Mouse (Mus musculus) embryonic fibroblast, embryonic 13.5 days (primary cell): ENCODE measurements at regions not wholly inside any gene's neighbourhood (a gene's known extent, or its start where the extent isn't known, plus 50 kb on each side); places are given as distances from the start of the nearest gene placed in this dataset.

ENCODE experiments used
- H3K27ac ChIP-seq: 2 replicates; pipeline ENCODE4 v1.5.1; 2012; ENCODE audit warnings: low read length, control low read depth, inconsistent platforms; ENCODE audit not compliant: insufficient read depth
- H3K4me1 ChIP-seq: 2 replicates; pipeline ENCODE4 v1.6.1; 2011; ENCODE audit warnings: low read length; ENCODE audit not compliant: control insufficient read depth, insufficient read depth
- H3K4me3 ChIP-seq: 2 replicates; pipeline ENCODE4 v1.5.1; 2011; ENCODE audit warnings: mild to moderate bottlenecking, control low read depth, low read length; ENCODE audit not compliant: insufficient read depth
- CTCF ChIP-seq: IDR thresholded peaks from 2 replicates; pipeline ENCODE4 v1.5.1; 2011; ENCODE audit warnings: mild to moderate bottlenecking, control low read depth, low read length, moderate library complexity, borderline replicate concordance; ENCODE audit not compliant: insufficient read depth
- POLR2A ChIP-seq: IDR thresholded peaks from 2 replicates; pipeline ENCODE4 v1.6.1; 2011; ENCODE audit warnings: low read depth, mild to moderate bottlenecking, control low read depth, low read length, moderate library complexity

DNA sequence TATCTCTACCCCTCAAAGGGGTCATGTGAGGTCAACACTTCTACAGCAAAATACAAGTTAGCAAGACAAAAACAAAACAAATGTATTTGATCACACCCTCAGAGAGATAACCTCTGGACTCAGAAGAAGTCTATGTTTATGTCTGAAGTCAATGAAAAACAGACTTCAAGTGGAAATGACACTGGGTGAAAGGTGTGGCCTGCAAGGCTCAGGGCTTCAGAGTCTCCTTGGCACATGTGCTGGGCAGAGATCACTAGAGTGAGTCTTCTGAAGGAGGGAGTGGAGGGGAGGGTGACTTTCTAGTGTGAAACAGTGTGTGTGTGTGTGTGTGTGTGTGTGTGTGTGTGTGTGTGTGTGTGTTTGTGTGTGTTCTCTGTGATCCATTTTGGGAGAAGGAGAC is 68.2 kb downstream of the Il12a start:
- no peaks in the 10 kb centered on the region for H3K4me1 ChIP-seq
- TF ChIP-seq CTCF (no peak), POLR2A (no peak)
- no peak overlapping the region for H3K27ac ChIP-seq
- H3K4me3 ChIP-seq, result no peak overlapping the region

DNA sequence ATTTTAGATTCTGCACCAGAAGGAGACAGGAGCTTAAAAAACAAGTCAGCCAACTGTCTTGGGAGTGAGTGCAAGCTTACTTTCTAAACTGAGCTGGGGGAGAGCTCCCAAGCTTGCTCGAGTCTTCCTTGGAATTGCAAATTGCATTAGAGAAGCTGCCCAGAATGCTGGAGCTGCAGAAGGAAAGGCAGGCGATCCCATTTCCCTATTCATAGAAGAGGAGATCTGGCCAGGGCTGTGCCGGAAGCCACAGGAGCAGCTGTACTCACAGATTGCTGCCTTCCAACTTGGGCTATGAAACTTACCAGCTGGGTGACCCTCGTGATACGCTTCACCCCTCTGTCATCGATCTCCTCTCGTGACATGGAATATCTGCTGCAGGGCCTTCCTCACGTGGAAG is 68.9 kb downstream of the Il12a start:
- Histone ChIP-seq H3K4me1 (no peaks in the 10 kb centered on the region), H3K27ac (no peak overlapping the region), H3K4me3 (no peak overlapping the region)
- TF ChIP-seq POLR2A (no peak), CTCF (no peak)

DNA sequence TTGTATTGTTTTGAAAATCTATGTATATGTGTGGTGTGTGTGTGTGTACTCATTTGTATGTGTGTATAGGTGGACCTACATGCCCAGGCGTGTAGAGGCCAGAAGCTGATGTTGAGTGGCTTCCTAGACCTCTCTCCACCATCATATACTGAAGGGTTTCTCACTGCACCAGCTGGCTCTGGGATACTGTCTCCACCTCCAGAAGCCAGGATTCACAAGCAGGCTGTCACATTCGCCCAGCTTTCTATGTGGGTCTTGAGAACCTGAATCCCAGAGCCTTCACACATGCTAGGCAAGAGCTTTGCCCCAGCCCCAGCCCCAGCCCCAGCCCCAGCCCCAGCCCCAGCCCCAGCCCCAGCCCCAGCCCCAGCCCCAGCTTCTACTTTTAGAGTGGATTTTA is 70.4 kb downstream of the Il12a start:
- H3K4me1 ChIP-seq, result peaks cover 6% of the 10 kb centered on the region; the same call in 1 of the 2 replicates
- H3K27ac ChIP-seq, result no peak overlapping the region
- TF ChIP-seq POLR2A (no peak), CTCF (no peak)
- no peak overlapping the region for H3K4me3 ChIP-seq

DNA sequence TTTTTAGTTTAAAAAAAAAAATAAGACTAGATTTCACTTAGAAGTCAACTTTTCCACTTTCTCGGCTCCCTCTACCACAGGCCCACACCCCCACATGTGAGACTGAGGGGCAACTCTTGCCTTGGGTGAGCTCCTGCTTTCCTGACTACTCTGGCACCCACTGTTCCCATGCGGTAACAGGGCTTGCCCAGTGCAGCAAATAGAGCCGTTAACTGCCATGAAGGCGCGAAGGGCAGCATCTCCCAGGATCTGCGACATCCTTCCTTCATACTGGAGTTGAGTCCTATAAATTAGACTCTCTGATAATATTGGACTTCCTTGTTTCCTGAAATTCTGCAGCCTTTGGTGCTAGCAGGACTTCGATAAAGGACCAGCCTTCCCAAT is 70.8 kb downstream of the Il12a start:
- Histone ChIP-seq H3K4me1 (peaks cover 6% of the 10 kb centered on the region; the same call in 1 of the 2 replicates), H3K4me3 (no peak overlapping the region), H3K27ac (no peak overlapping the region)
- no peak for TF ChIP-seq CTCF
- no peak for TF ChIP-seq POLR2A

DNA sequence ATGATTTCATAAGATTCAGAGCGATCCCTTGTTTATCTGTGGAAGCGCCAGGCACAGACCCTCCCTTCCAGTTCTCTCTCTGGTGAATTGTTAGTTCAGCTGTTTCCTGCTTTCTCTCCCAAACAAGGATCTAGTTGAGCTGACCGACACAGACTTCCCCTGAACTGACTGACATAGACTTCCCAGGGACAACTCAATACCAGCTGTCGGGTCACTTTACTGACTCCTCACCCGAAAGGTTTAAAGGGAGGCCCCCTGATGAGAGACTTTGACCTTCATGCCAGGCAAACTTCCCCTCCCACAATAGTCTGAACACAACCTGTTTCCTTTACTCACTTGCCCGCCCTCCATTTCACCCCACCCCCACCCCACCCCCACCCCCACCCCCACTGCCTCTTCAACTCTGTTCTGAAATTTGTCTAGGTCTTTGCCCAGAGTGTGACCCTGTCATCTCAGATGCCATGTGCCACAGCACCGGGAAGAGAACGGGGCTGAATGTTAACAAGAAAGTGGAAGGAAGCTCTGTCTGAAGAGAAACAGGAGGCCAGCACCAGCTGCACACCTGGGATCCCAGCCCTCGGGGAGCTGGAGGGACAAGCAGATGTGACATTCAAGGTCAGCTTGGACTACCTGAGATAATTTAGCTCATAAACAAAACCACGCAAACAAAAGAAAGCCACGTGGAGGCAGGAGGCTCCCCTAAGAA is 71.3 kb downstream of the Il12a start:
- Histone ChIP-seq H3K27ac (no peak overlapping the region), H3K4me1 (peaks cover 6% of the 10 kb centered on the region; the same call in 1 of the 2 replicates), H3K4me3 (no peak overlapping the region)
- TF ChIP-seq CTCF, result no peak
- TF ChIP-seq POLR2A, result no peak

DNA sequence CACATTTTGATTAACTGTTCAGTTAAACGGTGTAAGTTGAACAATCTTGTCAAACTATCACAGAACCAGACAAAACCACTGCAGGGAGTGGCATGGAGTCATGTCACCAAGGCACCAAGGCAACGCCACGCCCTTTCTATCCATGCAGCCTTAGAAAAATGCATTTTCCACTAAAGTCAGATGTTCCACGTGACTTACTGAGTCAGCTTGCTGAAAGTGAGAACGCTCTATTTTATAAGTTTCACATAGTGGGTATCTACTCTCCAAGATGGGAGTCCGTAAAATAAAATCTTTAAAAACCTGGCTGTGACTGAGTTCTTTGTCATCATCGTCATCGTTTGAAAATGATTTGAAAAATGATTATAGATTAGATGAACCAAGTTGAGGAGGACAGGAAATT is 72.5 kb downstream of the Il12a start:
- TF ChIP-seq POLR2A, result no peak
- no peak for TF ChIP-seq CTCF

DNA sequence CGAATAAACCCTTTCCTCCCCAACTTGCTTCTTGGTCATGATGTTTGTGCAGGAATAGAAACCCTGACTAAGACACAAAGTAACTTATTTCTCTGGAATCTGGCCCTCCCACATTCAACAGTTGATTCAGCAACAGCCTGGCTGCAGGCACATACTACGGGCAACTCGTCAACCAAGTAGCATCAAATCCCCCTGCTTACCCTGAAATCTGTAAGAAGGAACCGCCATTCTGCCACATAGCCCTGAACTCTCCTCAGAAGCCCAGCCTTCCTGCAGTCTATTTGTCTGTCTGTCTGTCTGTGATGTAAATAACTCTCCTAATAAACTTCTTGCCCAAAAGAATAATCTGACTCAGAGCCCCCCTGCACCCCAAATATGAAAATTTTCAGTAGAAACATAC is 73.9 kb downstream of the Il12a start:
- TF ChIP-seq CTCF (no peak), POLR2A (no peak)
- H3K4me1 ChIP-seq, result peaks cover 6% of the 10 kb centered on the region; the same call in 1 of the 2 replicates
- peak overlapping the region; percentile 50 for H3K27ac ChIP-seq
- H3K4me3 ChIP-seq, result no peak overlapping the region

More for the DNA sequence above, 72.5 kb downstream of the Il12a start:
- Histone ChIP-seq H3K4me1 (peaks cover 6% of the 10 kb centered on the region; the same call in 1 of the 2 replicates), H3K27ac (no peak overlapping the region), H3K4me3 (no peak overlapping the region)

DNA sequence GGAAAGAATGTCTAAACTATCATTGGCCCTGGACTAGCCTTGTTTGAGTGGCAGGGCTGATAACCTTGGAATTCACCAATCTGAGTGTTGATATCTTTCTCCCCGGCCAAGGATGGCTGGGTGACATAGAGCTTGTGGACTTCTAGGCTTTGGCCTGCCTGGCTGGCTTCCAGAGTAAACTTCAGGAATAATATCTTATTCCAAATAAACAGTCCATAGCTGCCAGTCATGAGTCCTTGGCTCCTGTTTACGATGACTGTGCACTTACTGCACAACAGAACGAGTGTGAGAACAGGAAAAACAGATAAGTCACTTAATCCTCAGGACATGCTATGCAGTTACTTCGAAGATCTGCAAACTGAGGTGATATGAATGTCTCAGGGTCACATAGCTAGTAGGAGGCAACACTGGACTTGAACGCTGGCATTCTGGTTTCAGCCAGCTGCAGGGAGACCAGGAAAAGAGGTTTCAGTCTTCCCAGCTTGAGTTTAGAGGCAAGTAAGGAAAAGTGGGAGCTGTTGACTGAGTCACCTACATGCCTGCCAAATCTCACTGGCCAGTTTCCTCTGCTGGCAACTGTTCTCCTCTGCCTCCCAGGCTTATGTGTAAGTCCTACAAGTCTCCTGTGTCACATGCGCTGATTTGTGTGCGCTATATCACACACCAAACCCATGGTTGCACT is 74.6 kb downstream of the Il12a start:
- Histone ChIP-seq H3K27ac (peak overlapping the region; percentile 50), H3K4me1 (peaks cover 6% of the 10 kb centered on the region; the same call in 1 of the 2 replicates), H3K4me3 (no peak overlapping the region)
- TF ChIP-seq CTCF, result no peak
- TF ChIP-seq POLR2A, result no peak

DNA sequence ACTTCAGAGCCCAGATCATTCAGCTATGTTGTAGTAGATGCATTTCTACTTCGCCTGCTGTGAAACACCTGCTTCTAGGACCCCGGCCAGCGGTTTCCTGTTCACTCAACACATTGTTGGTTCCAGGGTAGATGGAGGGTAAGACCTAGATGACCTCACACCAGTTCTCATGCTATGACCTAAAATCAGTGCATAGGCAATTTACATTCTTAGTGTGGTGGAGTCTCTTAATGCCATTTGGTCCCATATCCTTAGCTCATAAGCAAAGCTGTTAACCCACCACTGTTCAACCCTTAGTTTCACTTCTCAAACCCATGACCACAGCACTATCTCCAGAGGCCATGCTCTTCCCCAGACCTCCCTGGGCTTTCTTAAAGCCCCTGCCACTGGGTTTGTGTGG is 81.1 kb downstream of the Il12a start:
- H3K4me3 ChIP-seq, result no peak overlapping the region
- no peak overlapping the region for H3K27ac ChIP-seq
- H3K4me1 ChIP-seq, result no peaks in the 10 kb centered on the region
- no peak for TF ChIP-seq POLR2A
- no peak for TF ChIP-seq CTCF

DNA sequence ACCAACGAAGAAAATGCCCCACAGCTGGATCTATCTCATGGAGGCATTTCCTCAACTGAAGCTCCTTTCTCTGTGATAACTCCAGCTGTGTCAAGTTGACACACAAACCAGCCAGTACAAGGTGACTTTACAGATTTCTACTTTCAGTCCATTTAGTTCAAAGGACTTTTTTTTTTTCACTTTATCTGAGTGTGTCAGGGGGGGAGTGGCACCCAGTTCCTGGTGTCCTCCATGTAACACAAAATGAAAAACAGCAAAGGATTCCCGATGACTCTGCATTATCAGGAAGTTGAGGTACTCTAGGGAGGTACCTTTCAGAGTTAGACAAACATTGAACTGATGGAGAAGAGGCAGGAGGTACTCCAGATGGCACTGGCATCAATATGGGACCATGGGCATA is 87.4 kb downstream of the Il12a start:
- 0 out of 2 replicates have a peak, but pooled peaks cover 2% of the 10 kb centered on the region for H3K4me1 ChIP-seq
- TF ChIP-seq CTCF (no peak), POLR2A (no peak)
- no peak overlapping the region for H3K4me3 ChIP-seq
- no peak overlapping the region for H3K27ac ChIP-seq
